Mouse (Mus musculus) brain, embryonic 14.5 days (tissue): ENCODE results near the gene Asphd1. TPM values are rescaled to one million over a fixed set of nuclear protein-coding genes. Genes with fewer than 3 reads are reported as not detected.

Experiments used
- DNase-seq: peaks from one replicate; pipeline ENCODE4 v3.0.0-alpha.2; 2011; ENCODE audit warnings: low read depth
- CTCF ChIP-seq: fragments of 200-500 bp; IDR thresholded peaks from 2 replicates; pipeline ENCODE4 v1.5.1; 2012; ENCODE audit warnings: inconsistent platforms, mild to moderate bottlenecking, moderate library complexity, borderline replicate concordance; ENCODE audit not compliant: insufficient read depth, insufficient read length; ENCODE audit errors: extremely low read depth
- POLR2A ChIP-seq: fragments of 200-500 bp; IDR thresholded peaks from 2 replicates; pipeline ENCODE4 v1.6.1; 2012; ENCODE audit warnings: mild to moderate bottlenecking, inconsistent platforms, borderline replicate concordance; ENCODE audit not compliant: poor library complexity, insufficient read depth, insufficient read length, severe bottlenecking; ENCODE audit errors: extremely low read depth
- polyA plus RNA-seq: library from polyadenylated mRNA; depleted of rRNA; stranded (reverse); fragments of >200 nt; gene quantifications from 2 replicates; pipeline ENCODE4 v1.2.3, GENCODE M21; 2012; rRNA removed

Gene Asphd1
- 21.0 and 21.2 TPM in 2 replicates for polyA plus RNA-seq

DNA sequence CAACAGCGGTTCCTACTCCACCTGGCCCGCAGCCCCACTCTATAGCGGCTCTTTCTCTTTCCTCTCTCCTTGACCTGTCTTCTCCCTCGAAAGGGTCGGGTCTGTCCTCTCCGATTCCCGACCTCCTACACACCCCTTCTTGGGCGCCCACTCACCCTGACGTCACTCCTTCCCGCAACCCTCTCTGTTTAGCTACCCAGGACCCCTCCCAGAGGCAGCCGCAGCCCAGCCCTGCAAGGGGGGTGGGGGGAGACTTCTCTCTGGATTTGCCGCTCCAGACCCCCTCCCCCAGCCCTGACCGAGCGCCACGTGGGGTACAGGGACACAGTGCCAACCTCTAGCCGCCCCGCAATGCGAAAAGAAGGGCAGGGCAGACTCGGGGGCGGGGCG, at the start of gene Asphd1:
Asphd1 (minus strand) TSS at position 180 of the 390 bp plus-strand sequence.
- TF ChIP-seq CTCF (no peak), POLR2A (no peak)
- DNase-seq: peak; percentile 79

DNA sequence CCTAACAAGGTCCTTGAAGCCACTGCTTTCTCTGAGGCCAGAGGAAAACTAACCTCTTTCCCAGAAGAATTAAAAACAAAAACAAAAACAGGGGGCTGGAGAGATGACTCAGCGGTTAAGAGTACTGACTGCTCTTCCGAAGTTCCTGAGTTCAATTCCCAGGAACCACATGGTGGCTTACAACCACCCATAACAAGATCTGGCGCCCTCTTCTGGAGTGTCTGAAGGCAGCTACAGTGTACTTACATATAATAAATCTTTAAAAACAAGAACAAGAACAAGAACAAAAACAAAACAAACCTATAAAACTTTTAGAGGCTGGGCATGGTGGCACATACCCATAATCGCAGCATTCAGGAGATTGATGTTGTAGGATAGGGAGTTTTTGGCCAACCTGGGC, 47.1 kb upstream of the Asphd1 start:
- no peak for DNase-seq
- TF ChIP-seq POLR2A: no peak
- no peak for TF ChIP-seq CTCF

- DNase-seq: no peak
- TF ChIP-seq CTCF (no peak), POLR2A (no peak)
These were observed 39.4 kb upstream of the Asphd1 start for GRCm38 (mm10) chr7:126988816-126989215.

GRCm38 (mm10) chr7:126986319-126986718, 36.9 kb upstream of the Asphd1 start:
- peak; percentile 45 for DNase-seq
- TF ChIP-seq CTCF (peak; percentile 35; the same call in 1 of the 2 replicates), POLR2A (no peak)

DNA sequence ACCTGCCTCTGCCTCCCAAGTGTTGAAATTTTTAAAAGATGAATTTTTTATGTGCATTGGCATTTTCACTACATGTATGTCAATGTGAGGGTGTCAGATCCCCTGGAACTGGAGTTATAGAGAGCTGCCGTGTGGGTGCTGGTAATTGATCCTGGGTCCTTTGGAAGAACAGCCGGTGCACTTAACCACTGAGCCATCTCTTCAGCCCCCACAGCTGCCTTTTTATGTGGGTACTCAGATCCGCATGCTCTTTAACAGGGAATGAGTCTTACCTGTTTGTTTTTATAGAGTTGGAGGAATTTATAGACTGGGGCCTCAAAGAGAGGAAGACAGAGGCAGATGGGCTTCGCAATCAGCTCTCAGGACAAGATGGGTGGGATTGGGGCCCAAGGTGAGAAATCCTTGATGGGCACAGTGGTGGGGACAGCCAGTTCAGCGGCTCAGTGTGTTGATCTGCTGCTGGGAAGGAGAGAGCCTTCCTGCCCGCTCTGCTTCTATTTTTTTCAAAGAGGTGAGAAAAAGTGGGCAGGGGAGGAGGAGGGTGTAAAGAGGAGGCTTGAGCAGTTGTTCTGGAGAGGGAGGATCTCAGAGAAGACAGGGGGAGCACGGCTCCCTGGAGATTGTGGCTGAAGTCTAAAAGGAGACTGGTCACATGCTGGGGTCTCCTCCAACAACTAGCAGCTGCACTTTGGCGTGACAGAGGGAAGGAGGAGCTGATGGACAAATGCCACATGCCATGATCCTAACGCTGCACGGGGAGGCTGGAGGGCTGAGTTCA, 35.5 kb upstream of the Asphd1 start:
- TF ChIP-seq POLR2A: no peak
- no peak for TF ChIP-seq CTCF
- no peak for DNase-seq

- DNase-seq: no peak
- no peak for TF ChIP-seq POLR2A
- no peak for TF ChIP-seq CTCF
These were observed 33.7 kb upstream of the Asphd1 start for GRCm38 (mm10) chr7:126983113-126983512.

DNA sequence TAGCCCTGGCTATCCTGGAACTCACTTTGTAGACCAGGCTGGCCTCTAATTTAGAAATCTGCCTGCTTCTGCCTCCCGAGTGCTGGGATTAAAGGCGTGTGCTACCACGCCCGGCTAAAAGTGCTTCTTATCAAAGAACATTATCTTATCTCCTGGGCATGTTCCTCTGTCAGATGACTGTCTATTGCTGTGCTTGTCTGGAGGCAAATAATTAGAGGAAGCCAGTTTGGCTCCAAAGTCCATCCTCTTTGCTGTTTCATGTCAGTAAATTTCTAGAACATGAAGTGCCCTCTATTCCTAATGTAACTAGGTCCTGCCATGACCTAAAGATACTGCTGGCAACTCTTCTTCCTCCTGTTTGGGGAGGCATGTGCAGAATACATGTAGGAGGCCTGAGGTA, 32.7 kb upstream of the Asphd1 start:
- DNase-seq: no peak
- TF ChIP-seq POLR2A: no peak
- TF ChIP-seq CTCF: no peak

DNA sequence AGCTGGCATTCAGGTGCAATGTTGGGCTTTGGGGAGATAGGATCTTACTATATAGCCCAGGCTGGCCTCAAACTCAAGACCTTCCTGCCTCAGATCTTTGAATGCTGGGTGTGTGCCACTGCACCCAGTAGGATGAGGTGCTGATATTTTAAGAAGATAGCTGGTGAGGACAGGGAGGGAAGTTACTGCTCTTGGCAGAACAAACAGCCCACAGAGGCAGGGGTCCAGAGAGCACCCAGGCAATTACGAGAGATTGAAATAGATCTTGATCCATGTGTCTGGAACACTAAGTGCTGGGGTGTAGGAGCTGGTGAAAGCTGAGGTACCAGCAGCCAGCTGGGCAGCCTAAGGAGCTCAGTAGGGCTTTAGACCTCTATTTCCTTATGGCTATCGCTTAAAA, 32.2 kb upstream of the Asphd1 start:
- TF ChIP-seq CTCF: no peak
- no peak for TF ChIP-seq POLR2A
- no peak for DNase-seq

DNA sequence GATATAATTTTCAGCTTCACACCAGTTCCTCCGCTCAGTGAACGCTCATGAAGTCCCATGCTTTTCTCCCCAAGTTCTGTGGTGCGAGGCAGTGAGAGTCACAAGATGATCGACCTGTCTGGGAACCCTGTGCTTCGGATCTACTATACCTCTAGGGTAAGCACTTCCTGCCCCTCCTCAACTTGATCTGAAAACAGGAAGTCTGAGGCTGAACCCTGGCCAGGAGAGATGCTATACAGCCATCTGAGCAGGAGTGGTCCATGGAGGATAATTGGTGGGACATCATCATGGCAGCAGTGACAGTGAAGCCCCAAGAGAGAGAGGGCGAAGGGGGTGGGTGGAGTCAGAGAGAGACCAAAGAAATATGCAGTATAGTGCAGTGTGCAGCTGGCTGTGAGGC, 29.5 kb upstream of the Asphd1 start:
- DNase-seq: no peak
- no peak for TF ChIP-seq POLR2A
- TF ChIP-seq CTCF: no peak

GRCm38 (mm10) chr7:126976878-126977459, 27.6 kb upstream of the Asphd1 start:
- TF ChIP-seq CTCF (no peak), POLR2A (no peak)
- DNase-seq: no peak

DNA sequence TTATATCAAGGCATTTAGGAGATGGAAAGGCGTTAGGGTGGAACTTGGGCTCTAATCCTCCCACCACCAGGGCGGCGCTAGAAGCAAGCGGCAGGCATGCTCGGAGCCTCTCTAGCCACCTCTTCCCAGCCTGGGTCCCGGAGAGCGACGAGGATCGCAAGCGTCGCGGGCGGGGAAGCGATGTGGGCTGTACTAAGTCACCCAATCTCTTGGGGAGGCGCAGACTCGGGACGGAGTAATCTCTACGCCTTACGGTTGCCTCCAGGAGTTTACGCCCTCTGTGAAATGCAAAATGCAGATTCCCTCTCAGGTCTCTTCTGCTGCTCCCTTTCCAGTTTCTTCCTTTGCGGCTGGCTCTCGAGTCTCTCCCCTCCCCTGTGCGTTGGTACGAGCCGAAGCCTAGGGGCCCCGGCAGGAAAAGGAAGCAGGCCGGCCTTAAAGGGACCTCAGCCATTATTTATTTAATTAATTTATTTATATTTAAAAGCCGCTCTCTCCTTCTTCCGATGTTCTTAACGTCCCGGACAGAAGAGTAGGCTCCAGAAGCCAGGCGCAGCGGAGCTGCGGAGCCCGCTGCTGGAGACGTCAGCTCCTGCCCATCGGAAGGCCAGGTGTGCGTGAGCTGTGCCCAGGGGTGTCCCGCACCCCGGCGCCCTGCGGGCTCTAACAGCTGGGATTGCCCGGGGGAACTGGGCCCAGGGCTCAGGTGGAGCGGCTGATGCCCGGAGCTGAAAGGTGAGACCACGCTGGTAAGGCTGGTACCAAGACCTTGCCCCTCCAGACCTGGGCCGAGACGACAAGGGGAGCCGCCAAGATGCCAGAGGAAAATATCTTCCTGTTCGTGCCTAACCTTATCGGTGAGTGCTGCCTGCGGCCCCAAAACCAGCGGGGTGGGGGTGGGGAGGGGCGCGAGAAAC, 26.8 kb upstream of the Asphd1 start, which contains the start of gene Cdiptos:
Cdiptos (minus strand) TSS at position 149 of the 917 bp plus-strand sequence.
- DNase-seq: peak; percentile 99
- TF ChIP-seq CTCF: peak; percentile 98
- no peak for TF ChIP-seq POLR2A

GRCm38 (mm10) chr7:126975893-126975949, 26.3 kb upstream of the Asphd1 start, which contains the start of gene Cdipt:
TSS of gene Cdipt (plus strand) at chr7:126975914.
- TF ChIP-seq CTCF (no peak), POLR2A (no peak)
- DNase-seq: no peak

GRCm38 (mm10) chr7:126975493-126975892, 26.1 kb upstream of the Asphd1 start:
- peak; percentile 2 for DNase-seq
- TF ChIP-seq POLR2A: no peak
- TF ChIP-seq CTCF: no peak

DNA sequence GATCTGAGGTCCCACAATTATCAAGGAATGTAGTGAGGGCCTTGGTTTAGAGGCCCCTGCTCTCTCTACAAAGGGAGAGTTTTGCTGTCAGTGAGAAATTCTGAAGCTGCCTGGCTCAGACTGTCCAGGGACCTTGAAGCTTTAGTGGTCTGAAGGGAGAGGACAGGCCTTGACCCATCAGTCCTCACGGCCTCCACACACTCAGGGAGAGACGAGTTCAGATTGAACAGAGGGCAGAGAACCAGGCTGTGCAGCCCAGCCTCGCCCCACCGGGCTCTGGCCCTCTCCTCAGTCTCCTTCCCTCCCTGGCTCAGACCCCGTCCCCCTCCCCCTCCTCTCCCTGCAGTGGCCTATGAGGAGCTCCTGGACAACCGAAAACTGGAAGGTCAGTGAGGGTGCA, 18.0 kb upstream of the Asphd1 start:
- DNase-seq: no peak
- TF ChIP-seq POLR2A: no peak
- no peak for TF ChIP-seq CTCF

DNA sequence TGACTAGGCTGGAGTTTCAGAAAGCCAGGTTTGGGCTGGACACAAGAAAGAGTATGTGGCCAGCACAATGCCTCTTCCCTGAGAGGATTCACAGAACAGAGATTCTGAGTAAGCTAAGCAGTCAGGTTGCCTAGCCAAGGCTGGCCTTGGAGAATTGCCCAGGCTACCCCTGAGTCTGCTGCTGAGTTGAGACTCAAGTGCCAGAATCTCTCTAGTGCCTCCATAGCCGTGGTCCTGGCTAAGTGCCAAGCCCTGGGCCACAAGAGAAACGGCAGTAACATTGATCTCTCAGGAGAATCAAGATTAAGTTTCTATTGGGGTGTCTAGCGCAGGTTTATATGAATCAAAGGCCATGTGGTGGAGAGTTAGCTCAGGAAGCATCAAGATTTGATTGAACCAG, 16.2 kb upstream of the Asphd1 start:
- no peak for DNase-seq
- no peak for TF ChIP-seq CTCF
- no peak for TF ChIP-seq POLR2A
